Mouse (Mus musculus): ENCODE results near the gene Ttc16.

DNA sequence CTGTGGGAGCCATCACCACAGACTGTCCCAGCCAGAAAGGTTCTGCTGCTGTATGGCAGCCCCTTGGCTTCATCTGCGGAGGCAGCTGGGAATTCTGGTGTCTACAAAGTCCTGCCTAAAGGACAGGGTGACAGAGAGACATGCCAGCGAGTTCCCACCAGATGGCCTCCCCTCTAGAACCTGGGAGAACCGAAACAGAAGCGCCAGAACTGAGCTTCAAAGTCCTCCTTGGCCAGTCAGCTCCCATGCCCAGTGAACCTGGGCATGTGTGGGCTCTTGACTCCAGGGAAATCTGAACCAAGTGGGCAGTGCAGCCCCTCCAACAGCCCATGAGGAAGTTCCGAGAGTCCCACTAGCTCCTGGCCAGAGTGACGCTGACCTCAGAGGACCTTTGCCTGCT is 47.2 kb upstream of the Ttc16 start:
- TF ChIP-seq MAFK (IDR thresholded peaks at IDR 0.05; ENCODE audit: insufficient read depth, low read depth, low read length) (no peak), ZC3H11A (IDR thresholded peaks at IDR 0.05; ENCODE audit: borderline replicate concordance, low read depth, low read length) (no peak), ZNF384 (IDR thresholded peaks at IDR 0.05; ENCODE audit: low read depth, low read length) (no peak)

All from ES-E14 (cell line).